Mouse (Mus musculus) lung, embryonic 15.5 days (tissue): Measurements from ENCODE around the gene Gm17720. TPM values are rescaled to one million over a fixed set of nuclear protein-coding genes. Genes with fewer than 3 reads are reported as not detected.
"Not testable (repeated sequence)": the region's sequence is repeated elsewhere in the genome, so short reads cannot be mapped to it uniquely, and the experiment has no call there.

Source experiments
- ATAC-seq: fragments of 200-750 bp; cut with Nextera tagmentation; 2 replicates; pipeline ENCODE4 v1.8.0; 2017; ENCODE audit warnings: moderate number of reproducible peaks, borderline replicate concordance; ENCODE audit not compliant: low FRiP score, low TSS enrichment; ENCODE audit errors: extremely low read depth
- H3K27ac ChIP-seq: fragments of 300-500 bp; sonication (generic); 2 replicates; pipeline ENCODE4 v1.5.1; 2015; ENCODE audit warnings: moderate library complexity, mild to moderate bottlenecking, inconsistent platforms
- H3K27me3 ChIP-seq: fragments of 300-500 bp; sonication (generic); 2 replicates; pipeline ENCODE4 v1.6.1; 2015; ENCODE audit warnings: inconsistent platforms
- H3K36me3 ChIP-seq: fragments of 300-500 bp; sonication (generic); 2 replicates; pipeline ENCODE4 v1.6.1; 2015; ENCODE audit warnings: inconsistent platforms
- H3K4me1 ChIP-seq: fragments of 300-500 bp; sonication (generic); 2 replicates; pipeline ENCODE4 v1.6.1; 2015; ENCODE audit warnings: inconsistent platforms
- H3K4me2 ChIP-seq: fragments of 300-500 bp; sonication (generic); 2 replicates; pipeline ENCODE4 v1.6.1; 2015; ENCODE audit warnings: inconsistent platforms, mild to moderate bottlenecking, moderate library complexity
- H3K4me3 ChIP-seq: fragments of 300-500 bp; sonication (generic); 2 replicates; pipeline ENCODE4 v1.5.1; 2015; ENCODE audit warnings: mild to moderate bottlenecking, inconsistent platforms
- H3K9ac ChIP-seq: fragments of 300-500 bp; sonication (generic); 2 replicates; pipeline ENCODE4 v1.6.1; 2015; ENCODE audit warnings: inconsistent platforms
- H3K9me3 ChIP-seq: fragments of 300-500 bp; sonication (generic); 2 replicates; pipeline ENCODE4 v1.6.1; 2016; ENCODE audit warnings: inconsistent platforms
- WGBS: fragments of 180-500 bp; shearing (Covaris S2); methylation state at CpG from one replicate; pipeline ENCODE4 v1.1.7; 2015; 5-methylcytosine and 5-hydroxymethylcytosine counted together
- polyA plus RNA-seq: library from polyadenylated mRNA; unstranded; fragments of >200 nt; fragmentation: Nextera tagmentation; extraction: Ambion mirVana; gene quantifications from 2 replicates; pipeline ENCODE4 v1.2.1, GENCODE M21; 2015

Gene Gm17720
- polyA plus RNA-seq, 1 experiment from 2014 or later = not detected

- 30% methylated on average over 7 of the region's 7 CpGs for WGBS
- no peak overlapping the region for H3K4me3 ChIP-seq
- H3K27ac ChIP-seq = no peak overlapping the region
- no peaks in the 10 kb centered on the region for H3K27me3 ChIP-seq
- H3K9ac ChIP-seq = no peak overlapping the region
- H3K36me3 ChIP-seq = no peaks in the 10 kb centered on the region
- no peaks in the 10 kb centered on the region for H3K4me1 ChIP-seq
- ATAC-seq = no peak
- H3K9me3 ChIP-seq = no peaks in the 10 kb centered on the region
- no peak overlapping the region for H3K4me2 ChIP-seq
Measured at GRCm38 (mm10) chr8:110039216-110039615, 63.3 kb downstream of the Gm17720 start.

- 72% methylated on average over 2 of the region's 2 CpGs for WGBS
- no peak overlapping the region for H3K9ac ChIP-seq
- no peaks in the 10 kb centered on the region for H3K9me3 ChIP-seq
- no peak overlapping the region for H3K4me2 ChIP-seq
- no peaks in the 10 kb centered on the region for H3K36me3 ChIP-seq
- H3K4me1 ChIP-seq = no peaks in the 10 kb centered on the region
- no peak overlapping the region for H3K27ac ChIP-seq
- ATAC-seq = no peak
- no peak overlapping the region for H3K4me3 ChIP-seq
- no peaks in the 10 kb centered on the region for H3K27me3 ChIP-seq
Measured at GRCm38 (mm10) chr8:110036156-110036555, 66.4 kb downstream of the Gm17720 start.

- no peak for ATAC-seq
- no peaks in the 10 kb centered on the region for H3K9me3 ChIP-seq
- H3K36me3 ChIP-seq = no peaks in the 10 kb centered on the region
- H3K4me1 ChIP-seq = no peaks in the 10 kb centered on the region
- no peak overlapping the region for H3K4me2 ChIP-seq
- H3K27me3 ChIP-seq = no peaks in the 10 kb centered on the region
- H3K9ac ChIP-seq = no peak overlapping the region
- WGBS = 53% methylated on average over 4 of the region's 4 CpGs
- H3K27ac ChIP-seq = no peak overlapping the region
- H3K4me3 ChIP-seq = no peak overlapping the region
Measured at GRCm38 (mm10) chr8:110034331-110034730, 68.2 kb downstream of the Gm17720 start.

- H3K4me2 ChIP-seq, H3K9me3 ChIP-seq, H3K9ac ChIP-seq, H3K27ac ChIP-seq, H3K36me3 ChIP-seq, H3K27me3 ChIP-seq, H3K4me3 ChIP-seq, H3K4me1 ChIP-seq, ATAC-seq: not testable (repeated sequence)
- WGBS = 34% methylated on average over 8 of the region's 8 CpGs
Measured at GRCm38 (mm10) chr8:110033771-110034170, 68.8 kb downstream of the Gm17720 start.

Other genes with a start within 250 kb of the Gm17720 start
- gene Phlpp2, start 234.2 kb downstream of the Gm17720 start, polyA plus RNA-seq = 2.3 TPM in 2 replicates
- gene Marveld3, start 140.6 kb downstream of the Gm17720 start, polyA plus RNA-seq = 9.5 and 10.5 TPM in 2 replicates
- 0.09 TPM in 1 of 2 replicates, not detected in the other for gene Tat, start 112.3 kb downstream of the Gm17720 start, polyA plus RNA-seq
- 0.11 and 0.19 TPM in 2 replicates for gene Chst4, start 63.0 kb downstream of the Gm17720 start, polyA plus RNA-seq
- 5.4 and 6.0 TPM in 2 replicates for gene Zfp612, start 23.0 kb downstream of the Gm17720 start, polyA plus RNA-seq
- not detected in 2 replicates for gene Gm21964, start 1.5 kb downstream of the Gm17720 start, polyA plus RNA-seq
- gene Calb2, start 65.5 kb upstream of the Gm17720 start, polyA plus RNA-seq = 15.5 and 15.8 TPM in 2 replicates
- gene Cmtr2, start 112.9 kb upstream of the Gm17720 start, polyA plus RNA-seq = 8.3 and 8.6 TPM in 2 replicates
- gene Hydin, start 164.2 kb upstream of the Gm17720 start, polyA plus RNA-seq = 0.34 TPM in 2 replicates